Mouse (Mus musculus) myocyte (in vitro differentiated cells): ENCODE results near the gene Tenm4.

Source experiments
- CEBPB ChIP-seq: IDR thresholded peaks from 2 replicates; pipeline ENCODE4 v1.6.1; 2011; ENCODE audit warnings: mild to moderate bottlenecking, moderate library complexity; ENCODE audit not compliant: poor library complexity, insufficient read depth, severe bottlenecking
- E2F4 ChIP-seq: IDR thresholded peaks from one replicate; pipeline ENCODE4 v1.6.1; 2011; ENCODE audit warnings: mild to moderate bottlenecking, control low read depth, moderate library complexity; ENCODE audit not compliant: insufficient read depth
- MAX ChIP-seq: IDR thresholded peaks from one replicate; pipeline ENCODE4 v1.6.1; 2011; ENCODE audit warnings: low read depth, mild to moderate bottlenecking, control low read depth
- MYOD1 ChIP-seq, 3 experiments: IDR thresholded peaks; one replicate each; pipeline ENCODE4 v1.6.1; 2011; ENCODE audit warnings: control low read depth in 2 of 3, low read depth in 2 of 3, mild to moderate bottlenecking in 2 of 3, moderate library complexity in 1 of 3; ENCODE audit not compliant: insufficient read length in 2 of 3, control insufficient read depth in 1 of 3
- MYOG ChIP-seq, 3 experiments: IDR thresholded peaks; one replicate each; pipeline ENCODE4 v1.6.1; 2011; ENCODE audit warnings: control low read depth in 2 of 3, low read depth in 2 of 3, mild to moderate bottlenecking in 2 of 3; ENCODE audit not compliant: insufficient read length in 2 of 3, control insufficient read depth in 1 of 3, insufficient read depth in 1 of 3
- POLR2A ChIP-seq: IDR thresholded peaks from one replicate; pipeline ENCODE4 v1.6.1; 2011; ENCODE audit warnings: low read depth, mild to moderate bottlenecking, control low read depth, moderate library complexity; ENCODE audit not compliant: insufficient read length
- POLR2AphosphoS2 ChIP-seq: IDR thresholded peaks from one replicate; pipeline ENCODE4 v1.6.1; 2011; ENCODE audit warnings: low read depth, control low read depth; ENCODE audit not compliant: insufficient read length
- REST ChIP-seq: IDR thresholded peaks from one replicate; pipeline ENCODE4 v1.6.1; 2011; ENCODE audit warnings: mild to moderate bottlenecking, control low read depth, moderate library complexity; ENCODE audit not compliant: insufficient read depth, insufficient read length
- USF1 ChIP-seq: IDR thresholded peaks from one replicate; pipeline ENCODE4 v1.6.1; 2011; ENCODE audit warnings: low read depth, mild to moderate bottlenecking, control low read depth, moderate library complexity

DNA sequence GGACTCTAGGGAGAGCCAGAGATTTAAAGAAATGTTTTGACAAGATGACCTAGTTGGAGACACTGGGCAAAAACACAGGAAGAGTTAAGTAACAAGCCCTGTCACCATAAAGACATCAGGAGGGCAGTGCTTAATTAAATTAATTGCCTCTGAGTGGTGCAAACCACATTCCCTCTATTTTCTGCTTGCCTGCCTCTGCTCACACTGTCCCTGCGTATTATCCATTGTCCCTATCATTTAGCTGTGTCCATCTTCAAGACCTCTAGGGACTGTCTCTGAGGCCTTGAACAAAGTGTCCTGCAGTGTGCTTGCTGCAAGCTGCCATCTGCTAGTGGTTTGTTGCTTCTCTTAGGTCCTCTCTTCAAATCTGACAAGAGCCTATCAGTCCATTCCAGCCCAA is 508.7 kb downstream of the Tenm4 start:
- TF ChIP-seq POLR2A: no peak
- TF ChIP-seq REST: no peak
- no peak for TF ChIP-seq CEBPB
- no peak for TF ChIP-seq MYOD1 (IDR thresholded peaks at IDR 0.05; ENCODE audit: control insufficient read depth in 1 of 3, insufficient read length in 2 of 3, low read depth in 2 of 3)
- TF ChIP-seq E2F4: no peak
- no peak for TF ChIP-seq MYOG (IDR thresholded peaks at IDR 0.05; ENCODE audit: control insufficient read depth in 1 of 3, insufficient read depth in 1 of 3, insufficient read length in 2 of 3, low read depth in 2 of 3)
- TF ChIP-seq USF1: no peak
- no peak for TF ChIP-seq MAX
- no peak for TF ChIP-seq POLR2AphosphoS2
